Mouse (Mus musculus) brown adipose tissue, adult 24 weeks (tissue): Measurements from ENCODE around the gene 2010111I01Rik. TPM values are rescaled to one million over a fixed set of nuclear protein-coding genes. Genes with fewer than 3 reads are reported as not detected.

Experiments used
- H3K27ac ChIP-seq: fragments of 200-500 bp; replicated peaks from 2 replicates; pipeline ENCODE4 v1.5.1; 2012; ENCODE audit warnings: low read depth, mild to moderate bottlenecking, low read length
- H3K4me1 ChIP-seq: fragments of 200-500 bp; 2 replicates; pipeline ENCODE4 v1.6.1; 2012; ENCODE audit warnings: low read length, mixed read lengths; ENCODE audit not compliant: control insufficient read depth, insufficient read depth, insufficient read length
- H3K4me3 ChIP-seq: fragments of 200-500 bp; 2 replicates; pipeline ENCODE4 v1.5.1; 2012; ENCODE audit warnings: low read depth, mild to moderate bottlenecking, low read length, moderate library complexity; ENCODE audit not compliant: insufficient read depth
- polyA plus RNA-seq: library from polyadenylated mRNA; stranded (reverse); fragments of >200 nt; gene quantifications from 2 replicates; pipeline ENCODE4 v1.2.4, GENCODE M21; 2012; ENCODE audit not compliant: missing spikeins, insufficient read depth, insufficient read length

2010111I01Rik gene
- polyA plus RNA-seq, 1 experiment: 10.7 TPM

GRCm38 (mm10) chr13:63186642-63187041 is 221.9 kb downstream of the 2010111I01Rik start:
- Histone ChIP-seq H3K4me1 (no peaks in the 10 kb centered on the region; the same call in 1 of the 2 replicates), H3K4me3 (no peak overlapping the region), H3K27ac (no peak overlapping the region)

DNA sequence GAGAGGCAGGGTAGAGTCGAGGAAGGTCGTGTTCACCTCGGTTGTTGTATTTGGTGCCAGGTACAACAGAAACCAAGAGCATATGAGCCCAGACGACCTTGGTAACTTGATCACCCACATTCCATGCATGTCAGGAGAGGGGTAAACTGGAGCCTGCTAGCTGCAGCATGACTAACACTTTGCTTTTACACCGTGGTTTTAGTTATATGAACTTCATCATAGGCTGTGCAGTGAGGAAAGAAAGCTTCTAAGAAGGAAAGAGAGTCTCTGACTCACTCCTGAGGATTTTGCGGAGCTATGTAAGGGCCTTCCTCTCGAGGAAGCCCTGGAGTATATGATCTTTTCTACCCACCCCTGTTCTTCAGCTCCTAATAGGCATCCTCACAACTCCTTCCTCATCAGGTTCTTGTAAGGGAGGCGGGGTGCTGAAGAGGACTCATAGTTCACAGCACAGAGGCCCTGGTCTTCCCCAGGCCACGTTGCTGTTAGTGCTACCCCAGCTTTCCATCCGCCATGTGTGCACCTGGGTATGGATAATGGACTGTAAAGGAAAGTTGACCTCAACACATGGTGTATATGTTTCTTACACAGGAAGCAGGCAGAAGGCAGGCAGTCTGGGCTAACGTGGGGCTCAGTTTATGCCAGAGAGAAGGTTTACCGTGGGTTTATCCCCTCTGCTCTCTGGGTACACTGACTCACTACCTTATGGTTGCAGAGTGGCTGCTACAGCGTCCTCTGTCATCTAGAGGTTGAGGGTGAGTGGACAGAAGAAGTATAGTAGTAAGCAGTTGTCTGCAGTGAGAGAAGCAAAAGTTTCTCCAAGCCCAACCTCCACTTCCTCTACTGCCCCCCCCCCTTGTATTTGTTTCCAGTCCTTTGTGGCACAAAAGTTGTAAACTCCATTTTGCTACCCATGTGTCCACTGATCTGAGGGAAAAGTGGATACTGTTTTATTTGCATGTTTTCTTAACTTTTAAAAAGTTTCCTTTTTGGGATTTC is 222.8 kb downstream of the 2010111I01Rik start:
- Histone ChIP-seq H3K4me3 (no peak overlapping the region), H3K27ac (no peak overlapping the region), H3K4me1 (no peaks in the 10 kb centered on the region; the same call in 1 of the 2 replicates)

DNA sequence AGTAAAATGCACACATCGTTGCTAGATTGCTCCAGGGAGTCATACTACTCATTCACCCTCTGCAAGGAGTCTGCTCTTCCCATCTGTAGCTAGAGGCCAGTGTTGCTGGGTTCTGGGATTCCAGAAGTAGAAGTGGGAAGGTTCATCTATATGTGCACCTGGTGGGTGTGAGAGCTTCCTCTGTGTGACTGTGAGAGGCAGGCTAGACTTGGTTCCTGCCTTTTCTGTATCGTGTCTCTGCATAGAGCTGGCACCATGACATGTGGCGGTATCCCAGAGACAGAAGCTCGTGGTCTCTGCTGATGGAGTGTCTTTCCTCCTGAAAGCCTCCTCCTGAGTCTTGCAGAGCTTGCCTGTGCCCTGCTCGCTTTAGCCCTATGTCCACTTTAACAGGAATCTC is 223.6 kb downstream of the 2010111I01Rik start:
- Histone ChIP-seq H3K27ac (no peak overlapping the region), H3K4me3 (no peak overlapping the region), H3K4me1 (no peaks in the 10 kb centered on the region; the same call in 1 of the 2 replicates)

- Histone ChIP-seq H3K4me3 (no peak overlapping the region), H3K4me1 (no peaks in the 10 kb centered on the region; the same call in 1 of the 2 replicates), H3K27ac (no peak overlapping the region)
Measured at GRCm38 (mm10) chr13:63188811-63189210, 224.1 kb downstream of the 2010111I01Rik start.

- H3K27ac ChIP-seq: no peak overlapping the region
- no peaks in the 10 kb centered on the region; the same call in 1 of the 2 replicates for H3K4me1 ChIP-seq
- no peak overlapping the region for H3K4me3 ChIP-seq
Measured at GRCm38 (mm10) chr13:63193423-63193822, 228.7 kb downstream of the 2010111I01Rik start.

- Histone ChIP-seq H3K4me1 (no peaks in the 10 kb centered on the region), H3K4me3 (no peak overlapping the region), H3K27ac (no peak overlapping the region)
Measured at GRCm38 (mm10) chr13:63198038-63198437, 233.3 kb downstream of the 2010111I01Rik start.

- Histone ChIP-seq H3K4me3 (no peak overlapping the region), H3K27ac (no peak overlapping the region), H3K4me1 (no peaks in the 10 kb centered on the region)
Measured at GRCm38 (mm10) chr13:63199588-63199987, 234.9 kb downstream of the 2010111I01Rik start.

DNA sequence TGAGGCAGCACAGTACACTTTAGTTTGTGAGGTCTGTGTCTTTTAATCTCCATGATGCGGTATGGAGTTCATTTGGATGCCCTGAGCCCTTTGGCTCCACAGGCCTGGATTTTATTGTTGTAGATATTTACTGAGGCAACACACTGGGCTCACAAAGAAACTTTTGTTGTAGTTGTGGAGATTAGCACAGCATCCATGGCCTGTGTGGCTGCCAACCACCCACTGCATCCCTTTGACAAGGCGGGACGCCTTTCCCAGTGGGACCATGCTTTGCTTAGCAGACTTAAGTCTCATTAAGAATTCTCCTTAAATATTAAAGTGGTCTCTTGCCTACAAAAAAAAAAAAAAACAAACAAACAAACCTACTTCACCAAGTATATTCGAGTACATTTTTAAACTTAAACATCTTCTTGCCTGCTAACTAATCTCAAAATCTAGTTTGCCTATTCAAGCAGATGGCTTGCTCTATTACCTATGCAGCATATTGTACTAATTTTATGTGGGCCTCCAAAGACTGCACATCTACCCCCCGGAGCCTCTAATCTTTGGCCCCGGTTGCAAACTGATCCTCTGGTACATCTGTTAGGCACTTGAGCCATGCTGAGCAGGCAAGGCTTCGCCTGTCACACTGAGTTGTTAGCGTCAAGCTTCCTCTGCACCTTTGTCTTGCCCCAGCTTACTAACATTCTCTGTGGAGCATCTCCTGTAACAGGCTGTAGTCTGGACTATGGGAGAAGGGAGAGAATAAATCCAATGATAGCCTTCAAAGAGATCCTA is 239.0 kb downstream of the 2010111I01Rik start:
- Histone ChIP-seq H3K4me1 (no peaks in the 10 kb centered on the region), H3K27ac (no peak overlapping the region), H3K4me3 (no peak overlapping the region)

- no peak overlapping the region for H3K27ac ChIP-seq
- H3K4me3 ChIP-seq: no peak overlapping the region
- no peaks in the 10 kb centered on the region for H3K4me1 ChIP-seq
Measured at GRCm38 (mm10) chr13:63205750-63206149, 241.1 kb downstream of the 2010111I01Rik start.

- Histone ChIP-seq H3K27ac (no peak overlapping the region), H3K4me1 (no peaks in the 10 kb centered on the region), H3K4me3 (no peak overlapping the region)
Measured at GRCm38 (mm10) chr13:63206396-63206795, 241.7 kb downstream of the 2010111I01Rik start.

DNA sequence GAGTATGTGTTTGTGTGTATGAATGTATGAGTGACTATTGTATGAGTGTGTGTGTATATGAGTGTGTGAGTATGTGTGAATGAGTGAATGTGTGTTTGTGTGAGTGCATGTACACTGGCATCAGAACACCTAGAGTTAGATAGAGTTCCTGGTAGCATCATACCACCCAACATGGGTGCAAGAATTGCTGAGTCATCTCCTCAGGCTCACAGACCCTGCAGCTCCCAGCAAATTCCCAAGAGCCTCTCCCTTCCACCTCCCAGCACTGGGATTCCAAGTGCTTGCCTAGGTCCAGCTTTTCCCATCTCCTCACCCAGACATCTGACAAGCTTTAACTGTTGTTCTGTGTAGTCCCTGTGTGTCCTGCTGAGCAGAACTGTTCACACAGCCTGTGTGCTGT is 251.8 kb downstream of the 2010111I01Rik start:
- no peak overlapping the region for H3K4me3 ChIP-seq
- no peak overlapping the region for H3K27ac ChIP-seq

DNA sequence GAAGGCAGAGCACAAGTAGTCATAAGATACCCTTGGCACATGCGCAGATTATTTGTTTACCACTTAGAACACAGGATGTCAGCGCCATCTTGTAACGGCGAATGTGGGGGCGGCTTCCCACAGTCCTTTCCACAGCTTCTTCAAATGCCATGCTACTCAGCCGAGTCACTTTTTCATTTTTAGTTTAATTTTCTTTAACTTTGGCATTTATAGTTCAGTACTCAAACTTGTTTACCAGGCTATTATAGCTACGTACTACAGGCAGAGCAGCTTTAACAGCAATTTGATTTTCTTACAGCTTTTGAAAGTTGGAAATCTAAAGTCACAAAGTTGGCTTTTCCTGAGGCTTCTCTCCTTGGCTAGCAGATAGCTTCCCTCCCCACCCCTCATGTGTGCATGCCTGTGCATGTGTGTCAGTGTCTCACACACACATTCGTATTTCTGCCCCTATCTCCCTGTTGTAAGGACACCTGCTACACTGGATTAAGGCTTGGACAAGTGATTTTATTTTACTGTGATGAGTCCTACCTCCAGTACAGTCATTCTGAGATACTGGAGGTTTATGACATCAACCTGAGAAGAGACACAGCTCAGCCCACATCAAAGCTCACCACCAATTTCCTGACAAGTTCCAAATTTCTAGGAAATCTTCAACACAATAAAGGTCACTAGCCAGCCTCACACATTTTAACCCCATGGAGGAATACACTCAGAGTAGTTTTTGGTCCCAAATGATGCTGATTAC is 258.5 kb downstream of the 2010111I01Rik start:
- no peaks in the 10 kb centered on the region for H3K4me1 ChIP-seq
- no peak overlapping the region for H3K27ac ChIP-seq
- H3K4me3 ChIP-seq: no peak overlapping the region

More for the DNA sequence above, 251.8 kb downstream of the 2010111I01Rik start:
- peaks cover 2% of the 10 kb centered on the region; the same call in 1 of the 2 replicates for H3K4me1 ChIP-seq

GRCm38 (mm10) chr13:63225796-63226583 is 261.3 kb downstream of the 2010111I01Rik start:
- Histone ChIP-seq H3K27ac (no peak overlapping the region), H3K4me3 (no peak overlapping the region), H3K4me1 (no peaks in the 10 kb centered on the region)

DNA sequence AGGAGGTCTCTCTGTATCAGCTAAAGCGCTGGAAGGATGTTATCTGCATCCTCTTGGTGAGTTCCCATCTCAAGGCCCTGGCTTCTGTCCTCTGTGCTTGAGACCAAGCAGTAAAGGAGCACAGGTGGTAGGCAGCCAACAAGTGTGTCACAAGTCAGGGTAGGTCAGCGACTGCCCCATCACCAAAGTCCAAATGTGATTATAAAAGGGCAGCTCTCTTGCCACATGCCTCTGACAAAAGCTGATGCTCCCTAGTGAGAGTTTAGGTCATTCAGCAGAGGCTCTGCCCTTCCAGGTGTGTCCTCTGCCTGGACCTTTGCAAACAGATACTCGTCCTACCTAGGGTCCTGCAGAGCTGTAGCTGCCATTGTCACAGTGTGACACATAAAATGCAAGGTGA is 263.1 kb downstream of the 2010111I01Rik start:
- no peak overlapping the region for H3K27ac ChIP-seq
- H3K4me3 ChIP-seq: no peak overlapping the region
- no peaks in the 10 kb centered on the region; the same call in 1 of the 2 replicates for H3K4me1 ChIP-seq
